Mouse (Mus musculus) layer of hippocampus, adult 2 months (tissue): ENCODE measurements around the gene Ctrb1. TPM values are rescaled to one million over a fixed set of nuclear protein-coding genes. Genes with fewer than 3 reads are reported as not detected.
A peak's percentile ranks its signal among the peaks of the same experiment; 100 is the strongest.

Source experiments
- DNase-seq, 2 experiments: peaks; one replicate each; pipeline ENCODE4 v3.0.0; 2022; ENCODE audit warnings: low spot score in 2 of 2
- H3K27ac ChIP-seq: fragments of 200-600 bp; 2 replicates; pipeline ENCODE4 v1.8.1; 2022
- H3K4me3 ChIP-seq: fragments of 200-600 bp; 2 replicates; pipeline ENCODE4 v1.8.1; 2022; ENCODE audit warnings: mild to moderate bottlenecking
- CTCF ChIP-seq: fragments of 200-600 bp; conservative IDR thresholded peaks from 2 replicates; pipeline ENCODE4 v1.8.1; 2022; ENCODE audit warnings: antibody characterized with exemption, mild to moderate bottlenecking, moderate library complexity
- total RNA-seq, 2 experiments: library from RNA; stranded (reverse); gene quantifications; 2 replicates each; pipeline ENCODE4 v1.2.3; 2021

Gene Ctrb1
- total RNA-seq, 2 experiments from 2014 or later: not detected

GRCm38 (mm10) chr8:111697655-111698054 lies 6.8 kb upstream of the Ctrb1 start:
- H3K27ac ChIP-seq: no peak overlapping the region
- TF ChIP-seq CTCF: no peak
- H3K4me3 ChIP-seq: no peak overlapping the region

GRCm38 (mm10) chr8:111695441-111695840 lies 4.6 kb upstream of the Ctrb1 start:
- H3K27ac ChIP-seq: no peak overlapping the region
- no peak for DNase-seq
- TF ChIP-seq CTCF: no peak
- no peak overlapping the region for H3K4me3 ChIP-seq

More at GRCm38 (mm10) chr8:111697655-111698054, 6.8 kb upstream of the Ctrb1 start:
- no peak for DNase-seq

DNA sequence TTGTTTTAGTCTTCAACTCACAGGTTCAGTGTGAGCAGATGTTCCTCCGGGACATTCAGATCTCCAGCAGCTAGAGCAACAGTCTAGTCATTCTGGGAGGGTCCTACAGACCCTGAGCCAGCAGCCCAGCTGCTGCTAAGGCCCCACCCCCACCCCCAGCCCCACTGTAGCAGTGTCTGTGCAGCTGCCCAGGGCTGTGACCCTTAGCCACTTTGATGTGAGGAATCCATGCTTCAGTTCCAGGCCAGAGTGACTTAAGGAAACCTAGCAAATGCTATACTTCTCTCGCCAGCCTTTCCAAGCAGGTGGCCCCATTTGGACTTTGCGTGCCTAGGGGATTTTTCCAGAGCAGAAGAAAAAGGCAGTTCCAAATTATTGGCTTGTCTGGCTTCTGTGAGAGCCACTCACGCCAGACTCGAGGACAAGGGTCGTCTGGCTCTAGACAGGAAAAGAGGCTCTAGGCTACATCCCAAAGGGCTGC lies 2.5 kb upstream of the Ctrb1 start:
- Histone ChIP-seq H3K27ac (no peak overlapping the region), H3K4me3 (no peak overlapping the region)
- DNase-seq: no peak
- no peak for TF ChIP-seq CTCF

DNA sequence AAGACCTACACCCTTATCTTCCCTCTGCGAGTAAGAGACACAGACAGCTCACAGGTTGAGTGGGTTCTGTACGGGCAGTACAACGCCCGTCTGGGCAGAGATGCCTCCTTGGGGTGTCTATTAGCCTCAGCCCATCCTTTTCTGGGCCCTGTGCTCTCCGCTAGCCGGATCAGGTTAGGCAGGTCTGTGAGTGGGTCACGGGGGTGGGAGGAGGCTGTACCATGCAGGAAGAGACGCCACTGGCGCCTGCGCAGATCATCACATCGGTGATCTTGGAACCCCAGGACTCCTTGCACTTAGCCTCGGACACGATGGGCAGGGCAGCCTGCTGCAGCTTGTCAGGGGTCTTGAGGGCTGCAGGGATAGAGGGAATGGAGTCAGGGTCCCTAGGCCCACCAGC lies 3.9 kb downstream of the Ctrb1 start:
- Histone ChIP-seq H3K4me3 (no peak overlapping the region), H3K27ac (no peak overlapping the region)
- no peak for TF ChIP-seq CTCF
- no peak for DNase-seq

DNA sequence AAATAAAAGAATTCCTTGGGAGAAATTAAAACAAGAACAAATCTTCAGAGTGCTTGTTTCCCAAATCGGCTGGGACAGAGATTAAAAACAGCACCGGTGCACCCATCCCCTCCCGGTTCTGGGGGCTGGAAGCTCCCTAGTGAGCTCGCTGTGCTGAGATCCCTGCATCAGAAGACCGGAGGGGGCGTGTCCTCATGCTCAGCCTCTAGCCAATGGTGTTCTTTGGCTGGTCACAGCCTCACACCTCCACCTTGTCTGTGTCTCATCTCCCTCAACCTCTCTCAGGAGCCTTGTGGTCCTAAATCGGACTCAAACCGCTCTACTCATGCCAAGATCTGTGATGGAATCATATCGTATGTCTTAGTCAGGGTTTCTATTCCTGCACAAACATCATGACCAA lies 8.3 kb downstream of the Ctrb1 start:
- no peak overlapping the region for H3K4me3 ChIP-seq
- no peak overlapping the region for H3K27ac ChIP-seq
- no peak for TF ChIP-seq CTCF
- DNase-seq: no peak

DNA sequence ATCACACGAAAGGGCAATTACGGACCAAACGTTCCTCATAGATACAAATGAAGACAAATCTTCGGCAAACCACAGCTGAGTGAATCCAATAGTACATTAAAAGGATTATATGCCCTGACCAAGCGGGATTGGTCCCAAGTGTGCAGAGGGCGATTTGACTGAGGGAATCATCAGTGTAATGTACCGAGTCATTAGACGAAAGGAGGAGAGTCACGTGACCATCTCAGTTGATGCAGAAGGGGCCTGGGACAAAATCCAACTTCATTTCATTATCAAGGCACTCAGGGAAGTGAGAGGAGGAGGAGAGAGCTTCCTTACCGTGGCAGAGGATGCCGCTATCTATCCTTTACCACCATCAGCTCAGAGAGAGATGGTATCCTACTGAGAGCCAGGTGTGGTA lies 9.7 kb downstream of the Ctrb1 start:
- no peak for DNase-seq
- no peak overlapping the region for H3K4me3 ChIP-seq
- TF ChIP-seq CTCF: no peak
- H3K27ac ChIP-seq: no peak overlapping the region

DNA sequence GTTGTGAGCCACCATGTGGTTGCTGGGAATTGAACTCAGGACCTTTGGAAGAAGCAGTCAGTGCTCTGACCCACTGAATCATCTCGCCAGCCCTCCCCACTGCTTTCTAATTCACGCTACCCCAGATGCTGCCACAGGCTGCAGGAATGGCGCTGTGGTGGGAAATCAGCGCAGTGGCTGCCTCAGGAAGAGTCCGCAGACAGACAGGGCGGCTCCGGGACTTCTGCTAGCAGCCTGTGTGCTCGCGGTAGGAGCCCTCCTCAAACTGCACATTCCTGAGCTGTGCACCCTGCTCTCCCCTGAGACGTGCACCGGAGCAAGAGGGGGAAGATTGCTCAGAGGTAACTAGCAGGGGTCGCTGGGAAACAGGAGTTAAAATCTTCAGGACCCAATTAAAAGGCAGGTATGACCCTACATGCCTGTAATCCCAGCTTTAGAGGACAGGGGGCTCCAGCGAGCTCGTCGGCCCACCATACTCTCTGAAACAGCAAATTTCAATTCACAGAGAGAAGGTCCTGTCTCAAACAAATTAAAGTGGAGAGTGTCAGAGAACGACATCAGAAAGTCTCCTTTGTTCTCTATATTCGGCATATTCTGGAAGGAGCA lies 10.3 kb downstream of the Ctrb1 start:
- no peak for DNase-seq
- Histone ChIP-seq H3K4me3 (no peak overlapping the region), H3K27ac (no peak overlapping the region)
- peak; percentile 55 for TF ChIP-seq CTCF

DNA sequence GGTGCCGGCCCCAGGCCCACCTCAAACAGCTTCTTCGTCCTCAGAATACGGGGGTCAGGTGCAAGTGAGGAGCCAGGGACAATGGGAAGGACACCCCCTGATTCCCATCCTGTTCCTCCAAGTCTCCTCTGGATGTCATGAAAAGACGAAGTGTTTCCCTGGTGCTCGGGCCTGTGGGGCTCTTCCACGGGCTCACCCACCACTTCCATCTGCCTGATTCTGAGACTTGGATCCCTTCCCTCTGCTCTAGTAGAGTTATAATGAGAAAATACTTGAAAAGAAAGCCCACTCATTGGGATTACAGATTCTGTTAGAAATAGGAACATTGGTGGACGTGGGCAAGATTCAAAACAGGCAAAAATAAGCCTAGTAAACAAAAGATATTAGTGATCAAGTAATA lies 12.0 kb downstream of the Ctrb1 start:
- peak; percentile 47 to 67 for DNase-seq
- Histone ChIP-seq H3K4me3 (no peak overlapping the region), H3K27ac (no peak overlapping the region)
- TF ChIP-seq CTCF: no peak

- no peak overlapping the region for H3K27ac ChIP-seq
- TF ChIP-seq CTCF: peak; percentile 87
- peak; percentile 64 to 73 for DNase-seq
- H3K4me3 ChIP-seq: no peak overlapping the region
Measured at GRCm38 (mm10) chr8:111678111-111678510, 12.7 kb downstream of the Ctrb1 start.

DNA sequence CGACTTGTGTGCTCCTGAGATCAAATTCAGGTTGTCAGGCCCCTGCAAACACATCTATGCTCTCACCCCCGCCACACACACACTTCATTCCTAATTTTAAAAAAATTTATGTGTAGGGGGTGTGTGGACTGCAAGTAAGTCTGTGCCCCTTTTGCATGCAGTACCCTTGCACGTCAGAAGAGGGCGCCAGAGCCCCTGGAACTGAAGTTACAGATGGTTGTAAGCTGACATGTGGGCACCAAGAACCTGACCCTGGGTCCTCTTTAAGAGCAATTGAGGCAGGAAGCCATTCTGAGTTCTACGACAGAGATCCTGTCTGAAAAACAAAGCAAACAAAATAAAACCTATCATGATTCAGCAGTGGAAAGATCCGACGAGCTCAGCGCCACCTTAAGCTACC lies 14.6 kb downstream of the Ctrb1 start:
- DNase-seq: no peak
- Histone ChIP-seq H3K4me3 (no peak overlapping the region), H3K27ac (no peak overlapping the region)
- peak; percentile 69 for TF ChIP-seq CTCF

GRCm38 (mm10) chr8:111666751-111667150 lies 24.1 kb downstream of the Ctrb1 start:
- DNase-seq: no peak

DNA sequence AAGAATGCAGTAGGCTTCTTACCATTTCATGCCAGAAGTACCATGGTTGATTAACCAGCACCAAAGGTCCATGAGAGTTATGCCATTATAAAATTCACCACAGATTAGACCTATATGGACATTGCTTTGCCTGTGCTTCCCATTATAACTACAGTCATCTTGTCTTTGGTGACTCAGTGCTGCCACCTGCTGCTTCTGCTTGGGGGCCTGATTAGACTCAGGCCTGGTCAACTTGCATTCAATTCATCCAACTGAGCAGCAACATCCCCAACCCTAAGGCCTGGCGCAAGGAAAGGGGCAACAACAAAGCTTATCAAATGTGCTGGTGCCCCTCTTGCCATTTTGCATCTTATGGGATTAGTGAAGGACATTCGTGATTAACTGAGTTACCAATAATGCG lies 28.3 kb downstream of the Ctrb1 start:
- H3K4me3 ChIP-seq: no peak overlapping the region
- TF ChIP-seq CTCF: peak; percentile 90
- H3K27ac ChIP-seq: no peak overlapping the region
- peak; percentile 58 to 72 for DNase-seq

More at GRCm38 (mm10) chr8:111666751-111667150, 24.1 kb downstream of the Ctrb1 start:
- no peak overlapping the region for H3K4me3 ChIP-seq
- H3K27ac ChIP-seq: no peak overlapping the region
- TF ChIP-seq CTCF: 0 out of 2 replicates have a peak, but pooled peaks have one; percentile 7

- DNase-seq: no peak
- H3K27ac ChIP-seq: peak overlapping the region; percentile 36; the same call in 1 of the 2 replicates
- no peak for TF ChIP-seq CTCF
- no peak overlapping the region for H3K4me3 ChIP-seq
Measured at GRCm38 (mm10) chr8:111658819-111659423, 31.9 kb downstream of the Ctrb1 start.

- H3K27ac ChIP-seq: no peak overlapping the region
- no peak for DNase-seq
- no peak overlapping the region for H3K4me3 ChIP-seq
- no peak for TF ChIP-seq CTCF
Measured at GRCm38 (mm10) chr8:111657312-111657854, 33.4 kb downstream of the Ctrb1 start.
